Mouse (Mus musculus) A20 (cell line): Measurements from ENCODE around the gene Pwp2.
A peak's percentile ranks its signal among the peaks of the same experiment; 100 is the strongest.

Source experiments
- DNase-seq: peaks from one replicate; pipeline ENCODE4 v3.0.0-alpha.2; 2011; ENCODE audit warnings: low read depth, low spot score

Pwp2 gene

DNA sequence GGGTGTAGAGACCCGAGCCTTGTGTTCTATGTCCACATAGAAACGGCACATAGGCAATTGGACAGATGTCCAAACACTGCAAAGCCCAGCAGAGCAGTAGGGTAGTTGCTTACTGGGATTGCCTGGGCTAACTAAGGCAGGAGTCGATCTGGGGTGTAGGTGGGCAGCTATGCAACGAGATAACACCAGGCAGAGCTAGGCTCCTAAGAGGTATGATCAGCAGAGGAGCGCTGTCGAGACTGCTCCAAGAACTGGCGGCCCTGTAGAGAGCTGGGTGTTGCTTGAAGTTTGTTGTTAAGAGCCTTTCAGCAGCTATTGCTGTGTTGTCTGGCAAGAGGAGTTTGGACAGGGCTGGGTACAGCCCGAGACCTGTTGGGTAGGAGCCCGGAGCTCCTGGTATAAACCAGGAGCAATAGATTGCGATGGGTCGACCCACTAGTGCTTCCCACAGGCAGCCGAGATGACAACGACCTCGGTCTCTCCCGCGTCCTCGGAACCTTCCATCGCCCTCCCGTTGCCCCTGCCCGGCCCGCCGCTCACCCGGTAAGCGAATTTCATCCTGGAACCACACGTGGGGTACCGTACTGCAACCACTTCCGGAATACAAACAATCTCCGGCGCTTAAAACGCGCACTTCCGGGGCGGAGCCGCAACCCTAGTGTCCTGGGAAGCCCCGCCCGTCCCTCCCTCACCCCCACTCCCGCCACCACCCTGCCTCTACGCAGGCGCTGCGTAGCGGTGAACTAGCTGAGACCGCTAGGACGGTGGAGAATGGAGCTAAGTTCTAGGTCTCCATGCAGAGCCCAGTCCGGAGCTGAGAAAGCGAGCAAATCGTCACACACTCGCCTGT lies at the start of gene Pwp2:
TSS of gene Pwp2 (minus strand) at position 619 of the 850 bp plus-strand sequence.
- peak; percentile 96 for DNase-seq

DNA sequence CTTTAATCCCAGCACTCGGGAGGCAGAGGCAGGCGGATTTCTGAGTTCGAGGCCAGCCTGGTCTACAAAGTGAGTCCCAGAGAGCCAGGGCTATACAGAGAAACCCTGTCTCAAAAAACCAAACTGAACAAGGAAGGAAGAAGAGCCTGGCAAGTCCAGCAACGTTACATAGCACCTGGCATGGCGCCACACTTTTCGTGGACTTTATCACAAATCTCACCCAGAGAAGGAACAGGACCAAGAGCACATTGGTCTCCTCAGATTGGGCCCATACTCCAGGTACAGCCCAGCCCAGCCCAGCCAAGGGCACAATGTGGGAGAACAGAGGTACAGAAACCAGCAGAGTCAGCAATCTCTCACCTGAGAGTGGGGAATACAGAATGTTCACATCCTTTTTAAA lies 48.8 kb upstream of the Pwp2 start:
- no peak for DNase-seq

GRCm38 (mm10) chr10:78233161-78233560 lies 48.2 kb upstream of the Pwp2 start:
- DNase-seq: no peak

DNA sequence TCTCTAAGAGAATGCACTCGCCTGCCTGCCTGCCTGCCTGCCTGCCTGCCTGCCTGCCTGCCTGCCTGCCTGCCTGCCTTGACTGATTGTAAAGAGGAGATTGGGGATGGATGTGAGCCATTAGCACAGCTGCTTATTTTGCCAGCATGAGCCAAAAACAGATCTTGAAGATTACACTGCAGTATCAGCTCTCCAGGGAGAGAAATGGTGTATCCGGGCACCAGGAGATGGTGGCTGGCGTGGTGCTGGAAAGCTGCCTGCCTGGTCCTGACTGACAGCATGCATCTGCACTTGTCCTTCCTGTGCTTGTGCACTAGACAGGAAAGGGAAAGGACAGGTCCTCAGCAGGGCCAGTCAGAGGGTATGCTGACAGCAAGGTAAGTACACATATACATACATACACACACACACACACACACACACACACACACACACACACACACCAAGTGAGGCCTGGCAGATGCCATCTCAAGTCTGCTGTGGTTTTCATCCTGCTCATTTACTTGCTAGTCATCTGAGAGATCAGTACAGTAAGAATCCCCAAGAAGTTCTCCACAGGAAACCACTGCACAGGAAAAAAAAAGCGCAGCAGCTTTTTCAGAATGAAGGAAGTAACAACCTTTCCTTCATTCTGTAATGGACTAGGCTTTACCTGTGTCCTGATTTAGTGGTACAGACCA lies 47.5 kb upstream of the Pwp2 start:
- no peak for DNase-seq

- no peak for DNase-seq
Measured at GRCm38 (mm10) chr10:78228560-78228928, 43.6 kb upstream of the Pwp2 start.

- no peak for DNase-seq
Measured at GRCm38 (mm10) chr10:78227875-78228559, 43.1 kb upstream of the Pwp2 start.

DNA sequence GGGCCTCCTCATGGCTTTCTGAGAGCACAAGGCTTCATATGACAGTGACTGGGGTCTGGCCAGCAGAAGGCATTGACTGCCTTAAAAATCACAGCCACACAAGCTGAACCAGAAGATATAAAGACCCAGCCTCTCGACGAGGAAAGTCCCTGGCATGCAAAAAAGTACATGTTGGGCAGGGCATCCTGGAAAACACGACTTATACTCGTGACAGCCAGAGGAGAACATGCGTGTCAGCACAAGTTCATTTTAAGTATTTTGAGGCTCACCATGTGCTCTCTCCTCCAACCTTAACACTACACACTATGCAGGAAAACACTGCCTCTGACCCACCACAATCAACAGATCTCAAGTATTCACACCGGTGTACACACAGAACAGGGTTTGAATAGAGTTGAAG lies 39.2 kb upstream of the Pwp2 start:
- no peak for DNase-seq

GRCm38 (mm10) chr10:78222908-78223307 lies 38.0 kb upstream of the Pwp2 start:
- DNase-seq: no peak

DNA sequence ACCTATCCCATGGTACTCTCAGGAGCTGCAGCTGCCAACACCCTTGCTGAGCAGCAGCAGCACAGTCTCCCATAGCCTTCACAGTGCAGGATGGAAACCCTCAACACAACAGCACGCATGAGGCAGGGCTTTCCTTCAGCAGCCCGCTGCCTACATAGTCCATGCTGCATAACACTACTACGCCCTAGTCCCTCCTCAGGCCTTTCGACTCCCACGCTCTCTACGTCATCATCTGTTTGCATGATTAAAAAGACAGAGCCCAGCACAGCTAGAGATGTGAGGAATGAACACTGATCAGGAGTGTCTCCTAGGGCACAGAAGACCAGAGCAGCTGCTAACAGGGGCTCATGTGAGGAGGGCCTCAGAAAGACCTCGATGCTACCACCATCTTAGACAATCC lies 36.4 kb upstream of the Pwp2 start:
- DNase-seq: no peak

DNA sequence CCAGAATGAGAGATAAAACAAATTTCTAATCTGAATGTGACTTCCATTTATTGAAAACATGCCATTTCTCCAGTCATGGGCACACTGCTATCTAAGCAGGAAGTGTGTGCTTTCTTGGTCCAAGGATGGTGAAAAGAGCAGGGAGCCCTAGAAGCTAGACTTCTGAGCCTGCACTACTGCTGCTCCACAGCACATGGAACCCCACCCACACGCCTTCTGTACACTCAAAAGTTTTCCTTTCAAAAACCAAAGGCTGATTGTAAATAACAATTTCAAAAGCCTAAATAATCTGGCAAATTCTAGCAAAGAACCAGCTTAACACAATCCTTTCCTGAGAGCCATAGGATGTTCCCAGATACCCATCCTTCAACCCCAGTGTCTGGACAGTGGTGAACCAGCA lies 34.6 kb upstream of the Pwp2 start:
- DNase-seq: no peak

DNA sequence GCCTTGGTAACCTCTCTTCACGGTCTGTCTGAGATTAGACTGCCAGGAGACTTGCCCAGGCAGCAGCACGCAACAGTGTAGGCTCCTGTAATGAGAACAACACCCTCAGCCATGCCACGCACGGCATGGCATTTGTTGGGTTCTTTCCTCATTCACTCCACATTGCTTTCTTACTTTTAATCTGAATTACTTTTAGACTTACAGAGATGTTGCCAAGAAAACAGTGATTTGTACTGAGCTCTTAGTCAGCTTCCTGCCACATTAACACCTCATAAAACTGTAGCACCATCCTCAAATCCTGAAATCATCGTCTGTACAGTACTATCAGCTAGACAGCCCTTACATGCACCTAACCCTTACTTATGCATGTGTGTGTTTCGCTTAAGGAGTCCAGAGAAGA lies 33.6 kb upstream of the Pwp2 start:
- DNase-seq: no peak

DNA sequence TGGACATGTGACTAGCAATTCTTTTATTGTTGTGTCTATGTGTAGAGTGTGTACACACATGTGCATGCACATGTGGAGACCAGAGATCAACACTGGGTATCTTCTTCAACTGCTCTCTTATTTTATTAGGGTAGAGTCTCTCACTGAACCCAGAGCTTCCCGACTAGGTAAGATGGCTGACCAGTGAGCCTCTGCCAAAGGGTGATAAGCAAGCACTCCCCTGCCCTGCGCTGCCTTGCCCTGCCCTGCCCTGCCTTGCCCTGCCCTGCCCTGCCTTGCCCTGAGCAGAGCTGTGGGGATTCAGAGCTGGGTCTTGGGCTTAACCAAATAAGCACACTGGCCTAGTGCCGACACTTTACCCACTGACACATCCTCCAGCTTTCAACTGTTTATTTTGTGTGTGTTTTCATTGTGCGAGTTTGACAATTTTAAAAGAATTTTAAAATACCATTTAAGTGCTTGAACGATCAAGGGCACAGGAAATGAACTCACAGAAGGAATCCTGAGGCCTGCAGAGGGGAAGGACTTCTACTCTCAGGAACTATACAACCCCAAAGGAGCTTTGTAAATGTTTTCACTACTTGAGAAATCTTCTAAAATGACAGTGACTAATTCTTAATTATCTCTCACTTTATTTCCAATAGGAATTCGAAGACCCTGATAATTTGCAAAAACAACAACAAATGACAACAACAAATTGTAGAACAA lies 31.6 kb upstream of the Pwp2 start:
- no peak for DNase-seq

DNA sequence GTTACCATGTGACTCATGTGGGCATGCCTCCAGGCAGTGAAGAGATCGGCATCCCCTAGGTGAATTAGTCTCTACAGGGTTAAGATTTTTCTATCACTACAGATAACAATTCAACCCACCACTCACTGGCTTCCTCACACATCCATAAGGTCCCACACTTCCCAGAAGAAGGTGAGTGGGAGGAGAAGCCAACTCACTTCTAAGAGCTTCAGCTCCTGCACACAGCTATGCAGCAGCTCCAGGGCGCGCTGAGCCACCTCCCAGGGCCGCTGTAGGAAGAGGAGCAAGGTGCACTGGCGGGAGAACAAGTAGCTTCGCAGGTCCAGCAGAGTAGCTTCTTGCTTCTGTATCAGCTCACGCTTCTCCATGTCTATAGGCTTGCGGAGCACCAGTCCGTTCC lies 29.4 kb upstream of the Pwp2 start:
- DNase-seq: no peak

- DNase-seq: peak; percentile 35
Measured at GRCm38 (mm10) chr10:78211311-78211710, 26.4 kb upstream of the Pwp2 start.

DNA sequence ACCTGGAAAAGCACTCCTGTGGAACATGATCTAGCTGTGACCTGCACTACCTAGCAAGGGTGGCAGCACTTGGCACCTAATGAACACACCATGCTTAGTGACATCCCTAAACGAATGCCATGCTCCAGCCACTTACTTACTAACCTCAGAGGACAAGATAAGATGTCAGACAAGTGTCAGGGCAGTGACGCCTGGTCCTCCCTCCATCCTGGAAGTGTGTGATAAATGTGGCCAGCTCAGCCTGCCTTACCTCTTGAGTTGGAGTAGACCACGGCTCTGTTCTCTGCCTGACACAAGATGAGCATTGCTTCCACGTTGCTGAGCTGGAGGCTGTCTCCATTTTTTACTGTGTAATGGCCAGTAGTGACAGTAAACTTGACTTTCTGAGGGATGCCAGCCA lies 16.2 kb upstream of the Pwp2 start:
- no peak for DNase-seq

- DNase-seq: no peak
Measured at GRCm38 (mm10) chr10:78192933-78193332, 8.0 kb upstream of the Pwp2 start.

DNA sequence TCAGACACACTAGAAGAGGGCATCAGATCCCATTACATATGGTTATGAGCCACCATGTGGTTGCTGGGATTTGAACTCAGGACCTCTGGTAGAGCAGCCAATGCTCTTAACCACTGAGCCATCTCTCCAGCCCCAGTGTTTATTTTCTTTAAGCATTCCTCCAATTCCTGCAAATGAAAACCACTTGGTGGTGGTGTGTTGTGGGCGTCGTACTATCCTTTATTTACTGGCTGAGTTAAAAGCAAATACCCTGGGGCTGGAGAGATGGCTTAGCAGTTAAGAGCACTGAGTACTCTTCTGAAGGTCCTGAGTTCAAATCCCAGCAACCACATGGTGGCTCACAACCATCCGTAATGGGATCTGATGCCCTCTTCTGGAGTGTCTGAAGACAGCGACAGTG lies 1.1 kb upstream of the Pwp2 start:
- DNase-seq: peak; percentile 16

DNA sequence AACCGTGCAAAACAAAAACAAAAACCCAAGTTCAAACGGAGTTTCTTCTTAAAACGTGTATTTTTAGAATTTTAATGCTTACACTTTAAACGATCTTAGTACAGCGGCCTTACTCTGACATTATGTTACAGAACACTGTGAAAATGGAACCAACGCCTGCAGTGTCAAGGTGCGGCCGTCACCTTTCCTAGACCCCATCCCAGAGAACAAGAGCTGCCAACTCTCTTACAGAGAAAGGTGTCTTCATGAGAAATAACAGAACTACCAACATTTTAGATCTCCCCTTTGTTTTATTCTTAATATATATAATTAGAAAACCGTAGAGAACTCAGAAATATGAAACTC lies 404 bp upstream of the Pwp2 start:
- DNase-seq: no peak

DNA sequence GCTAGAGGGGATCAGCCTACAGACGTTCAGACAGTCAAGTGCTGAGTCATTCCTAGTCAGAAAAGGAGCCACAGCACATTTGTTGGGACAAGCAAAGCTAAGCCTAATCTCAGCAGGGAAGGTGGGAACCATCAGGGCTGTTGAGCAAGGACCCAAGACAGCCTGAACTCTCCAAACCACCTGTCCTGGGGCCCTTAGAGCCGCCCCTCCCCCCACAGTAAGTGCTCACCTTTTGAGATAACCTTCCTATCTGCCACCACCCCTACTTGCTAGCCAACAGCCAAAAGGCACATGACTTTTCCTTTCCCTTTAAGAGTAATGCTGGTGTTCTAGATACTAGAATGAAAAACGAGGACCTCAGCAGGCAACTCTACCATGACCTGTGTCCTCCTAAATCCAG lies 1.4 kb downstream of the Pwp2 start:
- DNase-seq: no peak

GRCm38 (mm10) chr10:78182321-78182720 lies 2.6 kb downstream of the Pwp2 start:
- DNase-seq: no peak

GRCm38 (mm10) chr10:78174474-78174873 lies 10.5 kb downstream of the Pwp2 start:
- DNase-seq: no peak

DNA sequence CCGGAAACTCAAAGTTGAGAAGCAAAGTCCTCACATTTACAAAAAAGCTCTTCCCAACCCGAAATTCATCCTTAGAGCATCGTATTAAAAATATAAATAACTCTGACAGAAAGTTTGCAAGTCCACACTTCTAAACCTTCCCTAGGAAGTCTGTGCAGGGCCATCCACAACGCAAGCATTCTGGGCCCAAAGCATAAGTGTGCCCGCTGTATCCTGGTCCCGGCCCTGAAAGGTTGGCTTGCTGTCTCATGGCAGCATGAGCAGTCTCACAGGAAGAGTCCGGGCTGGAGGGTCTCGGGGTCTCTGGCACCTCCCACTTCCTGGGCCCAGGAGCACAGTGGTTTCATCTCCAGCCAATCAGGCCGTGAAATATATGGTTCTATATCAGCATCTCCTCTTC lies 13.4 kb downstream of the Pwp2 start:
- no peak for DNase-seq
